In the genomic region with DNA sequence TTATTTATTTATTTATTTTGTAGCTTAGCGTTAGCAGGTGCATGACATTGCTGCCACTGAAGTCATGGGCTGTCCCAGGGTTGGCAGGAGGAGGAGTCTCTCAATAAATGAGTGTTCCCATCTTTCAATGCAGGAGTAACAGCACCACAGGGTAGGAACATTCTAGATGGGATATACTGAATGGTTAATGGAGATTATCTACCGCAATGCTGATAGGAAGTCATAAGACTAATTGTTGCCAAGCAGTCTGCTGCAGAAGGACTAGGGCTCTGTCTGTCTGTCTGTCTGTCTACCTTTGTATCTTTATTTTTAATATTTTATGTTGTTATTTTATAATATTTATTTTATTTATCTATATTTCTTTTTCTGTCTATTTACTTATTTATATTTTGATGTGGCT, we compare ENCODE assay signal across 26 mouse cellular contexts.
"Had no signal": no experiment of that assay in that cellular context is flagged by ENCODE, and none has a peak within 500 bp of the region (broad histone marks: within the 10 kb centered on the region; RNA-seq: fewer than 3 reads in every experiment).

No protein-coding gene starts in this region.

- H3K4me3 ChIP-seq: embryonic facial prominence, embryonic 10.5 days; embryonic facial prominence, embryonic 12.5 days; embryonic facial prominence, embryonic 13.5 days; embryonic facial prominence, embryonic 15.5 days; erythroblast, embryonic 14.5 days; forebrain, embryonic 10.5 days; forebrain, embryonic 12.5 days; forebrain, embryonic 13.5 days; forebrain, embryonic 15.5 days; gastrocnemius, adult 2 months; heart, adult 2 months had no signal

- H3K4me2 ChIP-seq: embryonic facial prominence, embryonic 12.5 days; embryonic facial prominence, embryonic 13.5 days; embryonic facial prominence, embryonic 15.5 days; forebrain, embryonic 12.5 days; forebrain, embryonic 13.5 days; forebrain, embryonic 15.5 days had no signal

- H3K4me1 ChIP-seq: embryonic facial prominence, embryonic 10.5 days; embryonic facial prominence, embryonic 12.5 days; embryonic facial prominence, embryonic 13.5 days; embryonic facial prominence, embryonic 15.5 days; forebrain, embryonic 10.5 days; forebrain, embryonic 12.5 days; forebrain, embryonic 13.5 days; forebrain, embryonic 15.5 days had no signal

- H3K9me3 ChIP-seq: embryonic facial prominence, embryonic 10.5 days; embryonic facial prominence, embryonic 12.5 days; embryonic facial prominence, embryonic 13.5 days; embryonic facial prominence, embryonic 15.5 days; forebrain, embryonic 10.5 days; forebrain, embryonic 12.5 days; forebrain, embryonic 13.5 days; forebrain, embryonic 15.5 days had no signal

- H3K9ac ChIP-seq: embryonic facial prominence, embryonic 12.5 days; embryonic facial prominence, embryonic 13.5 days; embryonic facial prominence, embryonic 15.5 days; forebrain, embryonic 12.5 days; forebrain, embryonic 13.5 days; forebrain, embryonic 15.5 days; forebrain, postnatal 0 days had no signal

- H3K27me3 ChIP-seq: embryonic facial prominence, embryonic 12.5 days; embryonic facial prominence, embryonic 13.5 days; embryonic facial prominence, embryonic 15.5 days; forebrain, embryonic 12.5 days; forebrain, embryonic 13.5 days; forebrain, embryonic 15.5 days had no signal

- ATAC-seq: forebrain, embryonic 13.5 days; forebrain, embryonic 14.5 days; forebrain, embryonic 15.5 days; forebrain, embryonic 16.5 days; forebrain, postnatal 0 days had no signal

- H3K27ac ChIP-seq: embryonic facial prominence, embryonic 10.5 days; embryonic facial prominence, embryonic 12.5 days; embryonic facial prominence, embryonic 13.5 days; embryonic facial prominence, embryonic 15.5 days; forebrain, embryonic 10.5 days; forebrain, embryonic 12.5 days; forebrain, embryonic 13.5 days; forebrain, embryonic 15.5 days; gastrocnemius, adult 2 months; heart, adult 2 months had no signal

- DNase-seq: cerebellum, adult 8-10 months; cerebellum, adult 9-10 months; cerebellum, adult 9-11 months; cerebellum, postnatal 10 days; cerebellum, postnatal 14 days; cerebellum, postnatal 25 days; cerebellum, postnatal 36 days; embryo, embryonic 11 days; forebrain, postnatal 0 days; gastrocnemius, adult 2 months; gastrocnemius, postnatal 10 days; gastrocnemius, postnatal 25 days; gastrocnemius, postnatal 36 days; heart, adult 18-20 months; heart, adult 2 months had no signal

- H3K36me3 ChIP-seq: embryonic facial prominence, embryonic 10.5 days; embryonic facial prominence, embryonic 12.5 days; embryonic facial prominence, embryonic 13.5 days; embryonic facial prominence, embryonic 15.5 days; forebrain, embryonic 10.5 days; forebrain, embryonic 12.5 days; forebrain, embryonic 15.5 days had no signal
